ENCODE assay signal across 8 mouse cellular contexts in the genomic region with DNA sequence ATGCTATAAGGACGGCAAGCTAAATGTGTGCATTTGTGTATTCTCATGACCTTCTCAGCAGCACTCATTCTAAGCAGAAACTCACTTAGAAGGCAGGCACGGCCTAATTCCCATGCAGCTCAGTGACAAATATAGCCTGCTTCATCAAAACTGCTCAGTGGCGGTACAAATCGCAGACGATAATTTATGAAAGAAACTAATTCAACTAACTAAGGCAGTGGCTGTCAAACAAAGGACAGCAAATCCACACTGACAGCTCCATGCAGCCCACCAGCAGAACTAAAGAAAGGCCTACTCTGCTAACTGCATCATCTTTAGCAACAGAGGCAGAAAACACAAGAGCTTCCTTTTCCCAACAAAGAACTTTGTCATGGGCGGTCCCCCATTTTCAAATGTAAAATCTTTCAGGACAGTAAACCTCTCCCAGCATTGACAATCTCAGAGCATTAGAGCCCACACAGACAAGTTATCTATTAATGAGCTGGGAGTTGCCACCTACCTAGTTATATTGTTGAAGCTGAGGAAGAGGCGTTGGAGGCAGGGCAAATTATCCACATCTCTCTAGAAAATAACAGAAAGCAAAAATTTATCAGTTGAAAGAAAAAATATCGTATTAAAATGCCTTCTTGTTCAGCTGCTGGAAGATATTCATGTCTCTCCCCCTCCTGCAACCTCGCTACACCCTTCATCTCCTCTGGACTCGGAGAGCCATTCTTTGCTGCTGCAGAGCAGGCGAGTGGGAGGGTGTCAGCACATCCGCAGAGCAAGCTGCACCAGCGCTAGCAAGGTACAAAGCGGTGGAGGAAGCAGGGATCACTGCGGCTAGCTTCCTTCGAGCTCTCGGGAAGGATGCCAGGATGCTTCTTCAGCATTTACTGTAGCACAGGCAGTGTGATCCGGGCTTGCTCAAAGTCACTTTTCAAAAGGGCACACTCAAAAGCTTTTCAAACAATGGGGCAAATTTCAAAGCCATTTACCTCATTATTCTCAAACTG. TPM values are rescaled to one million over a fixed set of nuclear protein-coding genes. Genes with fewer than 3 reads are reported as not detected.
DNase-seq lines count a peak whose midpoint lies in the region; ATAC-seq and TF ChIP-seq lines count a peak whose summit lies in the region.

No protein-coding gene starts in this region.

- no peaks in the 10 kb centered on the region for H3K9me3 ChIP-seq in forebrain, embryonic 16.5 days (ENCODE audit: control insufficient read depth, low read length)

- no peaks in the 10 kb centered on the region for H3K36me3 ChIP-seq in forebrain, embryonic 16.5 days (ENCODE audit: control insufficient read depth, insufficient read depth)

- H3K4me2 ChIP-seq in forebrain, embryonic 16.5 days (ENCODE audit: low read length) = peak overlapping the region; percentile 30

- TF ChIP-seq POLR2A in lung, adult 2 months (IDR thresholded peaks at IDR 0.05; ENCODE audit: borderline replicate concordance, extremely low read depth, low read depth, low read length) = no peak

- peak overlapping the region; percentile 71 for H3K27ac ChIP-seq in forebrain, embryonic 16.5 days (ENCODE audit: low read length)

- peak overlapping the region; percentile 15 for H3K4me3 ChIP-seq in forebrain, embryonic 16.5 days (replicated peaks; ENCODE audit: low read length)
- H3K4me3 ChIP-seq in lung, adult 2 months (replicated peaks; ENCODE audit: extremely low read depth, low read depth, low read length) = no peak overlapping the region

- peak; percentile 73 for ATAC-seq in forebrain, embryonic 16.5 days

- peak; percentile 13 for DNase-seq in R1 (ENCODE audit: low read depth, low spot score)
- peak; percentile 97 for DNase-seq in brain, adult 2 months (ENCODE audit: low read depth, low spot score)
- peak; percentile 29 to 55 for DNase-seq in kidney, adult 8-10 months
- DNase-seq in lung, adult 2 months = peak; percentile 9
- DNase-seq in ovary, postnatal 36 days (ENCODE audit: low spot score) = peak; percentile 41
- DNase-seq in spleen, adult 12 weeks (ENCODE audit: low spot score) = no peak
- no peak for DNase-seq in thymus, postnatal 36 days

- WGBS in forebrain, embryonic 16.5 days = 11% methylated on average over 18 of the region's 18 CpGs
- WGBS in lung, adult 2 months = 59% methylated on average over 18 of the region's 18 CpGs

- no peak for TF ChIP-seq CTCF in lung, adult 2 months (IDR thresholded peaks at IDR 0.05; ENCODE audit: insufficient read depth, low read length)

- H3K27me3 ChIP-seq in forebrain, embryonic 16.5 days (replicated peaks; ENCODE audit: control insufficient read depth, insufficient read depth, low read length) = no peaks in the 10 kb centered on the region

- H3K9ac ChIP-seq in forebrain, embryonic 16.5 days (replicated peaks; ENCODE audit: low read depth, low read length) = peak overlapping the region; percentile 44

- H3K4me1 ChIP-seq in forebrain, embryonic 16.5 days (replicated peaks; ENCODE audit: control insufficient read depth, insufficient read depth, low read length) = peaks cover 18% of the 10 kb centered on the region
- H3K4me1 ChIP-seq in lung, adult 2 months (ENCODE audit: control insufficient read depth, insufficient read depth, low read length) = no peaks in the 10 kb centered on the region

RNA-seq across cellular contexts. Expression of a gene that starts 38.7 kb away (rescaled TPM):
- 63.5 and 72.6 TPM in 2 replicates for polyA plus RNA-seq in forebrain, embryonic 16.5 days (2015; fragmentation: Nextera tagmentation; extraction: Ambion mirVana)
- polyA plus RNA-seq in lung, adult 2 months (2012; rRNA removed) = 3.7 and 5.4 TPM in 2 replicates

Comparison
In these comparisons a context has a peak if more than half of its experiments do, and no peak if none do; other contexts are left out.
1. DNase-seq: peak in R1 (single experiment), brain, adult 2 months (single experiment), kidney, adult 8-10 months (2 of 2), lung, adult 2 months (single experiment) and ovary, postnatal 36 days (single experiment); none in spleen, adult 12 weeks (single experiment) and thymus, postnatal 36 days (0 of 2).
2. RNA of a gene that starts 38.7 kb away (polyA plus RNA-seq): 63.5 to 72.6 TPM in forebrain, embryonic 16.5 days; 3.7 to 5.4 TPM in lung, adult 2 months; every median in the first group is over 10 times any median in the second.